Mouse (Mus musculus) erythroblast, embryonic 14.5 days (primary cell): ENCODE results near the gene Hist1h2bm.
"Not testable (repeated sequence)": the region's sequence is repeated elsewhere in the genome, so short reads cannot be mapped to it uniquely, and the experiment has no call there.

Experiments
- GATA1 ChIP-seq: IDR thresholded peaks from 2 replicates; pipeline ENCODE4 v1.6.1; 2012; ENCODE audit warnings: low read length, inconsistent platforms, mixed read lengths
- TAL1 ChIP-seq: IDR thresholded peaks from 3 replicates; pipeline ENCODE4 v1.6.1; 2012; ENCODE audit warnings: low read length, inconsistent platforms, mixed read lengths

GRCm38 (mm10) chr13:21721757-21722372 is at the start of gene Hist1h2bm:
- TF ChIP-seq GATA1, TAL1: not testable (repeated sequence)
